ENCODE assay signal across 8 mouse cellular contexts in genomic region chr19:45783933-45784576, GRCm38 (mm10). TPM values are rescaled to one million over a fixed set of nuclear protein-coding genes. Genes with fewer than 3 reads are reported as not detected.
DNase-seq lines count a peak whose midpoint lies in the region; ATAC-seq and TF ChIP-seq lines count a peak whose summit lies in the region.

No protein-coding gene starts in this region.

- H3K4me2 ChIP-seq in heart, postnatal 0 days (ENCODE audit: low read depth, low read length), result peak overlapping the region; percentile 66

- TF ChIP-seq CTCF in heart, adult 2 months (IDR thresholded peaks at IDR 0.05), result no peak
- TF ChIP-seq CTCF in G1E (IDR thresholded peaks at IDR 0.05; ENCODE audit: low read depth, low read length), result no peak
- TF ChIP-seq CTCF in heart, postnatal 0 days (IDR thresholded peaks at IDR 0.05; ENCODE audit: low read depth), result no peak

- no peak; the same call in 1 of the 2 replicates for TF ChIP-seq POLR2A in heart, adult 2 months (IDR thresholded peaks at IDR 0.05; ENCODE audit: insufficient read depth, low read depth, low read length)

- H3K4me1 ChIP-seq in heart, adult 2 months (ENCODE audit: control insufficient read depth, insufficient read depth, low read length), result peaks cover 13% of the 10 kb centered on the region
- peaks cover 43% of the 10 kb centered on the region for H3K4me1 ChIP-seq in G1E (ENCODE audit: insufficient read depth, low read depth, low read length)
- peaks cover 19% of the 10 kb centered on the region; the same call in 1 of the 2 replicates for H3K4me1 ChIP-seq in heart, postnatal 0 days (ENCODE audit: control insufficient read depth, insufficient read depth)

- WGBS in heart, adult 2 months, result 29% methylated on average over 17 of the region's 17 CpGs
- 30% methylated on average over 17 of the region's 17 CpGs for WGBS in heart, postnatal 0 days

- TF ChIP-seq EP300 in heart, adult 2 months (IDR thresholded peaks at IDR 0.05; ENCODE audit: insufficient read depth, low read depth, low read length), result no peak
- no peak for TF ChIP-seq EP300 in heart, postnatal 0 days (IDR thresholded peaks at IDR 0.05; ENCODE audit: low read depth)

- peak overlapping the region; percentile 58 for H3K9ac ChIP-seq in heart, adult 2 months (ENCODE audit: low read depth, low read length)
- H3K9ac ChIP-seq in heart, postnatal 0 days (replicated peaks; ENCODE audit: low read depth, low read length), result no peak overlapping the region; the same call in 1 of the 2 replicates

- H3K27me3 ChIP-seq in heart, adult 2 months (ENCODE audit: control insufficient read depth, insufficient read depth, low read length), result no peaks in the 10 kb centered on the region
- H3K27me3 ChIP-seq in G1E (ENCODE audit: insufficient read depth, low read length), result no peaks in the 10 kb centered on the region
- no peaks in the 10 kb centered on the region for H3K27me3 ChIP-seq in heart, postnatal 0 days (ENCODE audit: control insufficient read depth, insufficient read depth, low read length)

- intact Hi-C loops in heart, adult 2 months (cut with DNase I), result loop anchor here (2.0 kb wide), 1 partner anchor 35 kb away; the partner anchor contains the start of gene Npm3
- intact Hi-C loops in heart, postnatal 14 days (cut with DNase I), result loop anchor here (2.0 kb wide), 1 partner anchor 35 kb away; the partner anchor contains the start of gene Npm3

- no peak for DNase-seq in heart, adult 2 months
- DNase-seq in heart, postnatal 14 days, result no peak
- no peak for DNase-seq in G1E (ENCODE audit: low spot score)
- DNase-seq in heart, postnatal 0 days (ENCODE audit: low spot score), result no peak
- peak; percentile 9 for DNase-seq in lung, postnatal 25 days (ENCODE audit: low spot score)
- DNase-seq in frontal cortex, postnatal 10 days (ENCODE audit: low spot score in 2 of 2), result no peak
- DNase-seq in gastrocnemius, adult 18-20 months (ENCODE audit: low spot score), result no peak
- no peak for DNase-seq in adrenal gland, adult 8-10 months

- H3K79me2 ChIP-seq in heart, adult 2 months (replicated peaks; ENCODE audit: control insufficient read depth, insufficient read depth, low read length), result peaks cover 7% of the 10 kb centered on the region

- H3K27ac ChIP-seq in heart, adult 2 months, result peak overlapping the region; percentile 89
- peak overlapping the region; percentile 73 for H3K27ac ChIP-seq in heart, postnatal 0 days (ENCODE audit: low read depth)

- H3K4me3 ChIP-seq in heart, adult 2 months, result peak overlapping the region; percentile 59
- H3K4me3 ChIP-seq in G1E (ENCODE audit: low read depth, low read length), result peak overlapping the region; percentile 97
- peak overlapping the region; percentile 89 for H3K4me3 ChIP-seq in heart, postnatal 0 days (ENCODE audit: low read depth, low read length)

- peaks cover 21% of the 10 kb centered on the region for H3K36me3 ChIP-seq in heart, adult 2 months (ENCODE audit: control insufficient read depth, insufficient read depth, low read length)
- H3K36me3 ChIP-seq in G1E (replicated peaks), result peaks cover 25% of the 10 kb centered on the region
- peaks cover 10% of the 10 kb centered on the region; the same call in 1 of the 2 replicates for H3K36me3 ChIP-seq in heart, postnatal 0 days (replicated peaks; ENCODE audit: control insufficient read depth, insufficient read depth, low read length)

- no peak for ATAC-seq in G1E (ENCODE audit: extremely low read depth, insufficient number of reproducible peaks, low FRiP score, poor library complexity, severe bottlenecking)
- peak; percentile 1; the same call in 1 of the 2 replicates for ATAC-seq in heart, postnatal 0 days (ENCODE audit: insufficient read depth, low read depth)

- H3K9me3 ChIP-seq in G1E (replicated peaks), result no peaks in the 10 kb centered on the region
- no peaks in the 10 kb centered on the region for H3K9me3 ChIP-seq in heart, postnatal 0 days (replicated peaks; ENCODE audit: control insufficient read depth, low read length)

RNA-seq across cellular contexts. Expression of gene Mgea5, which starts 0.4 kb away (rescaled TPM):
- total RNA-seq in heart, adult 2 months (2021), result 10 to 100 TPM; 70.8 to 81.9 TPM
- polyA plus RNA-seq in heart, adult 2 months (2012; rRNA removed), result 22.4 and 49.3 TPM in 2 replicates
- 10 to 100 TPM; 65.7 TPM for total RNA-seq in heart, postnatal 14 days (2021)
- total RNA-seq in G1E (2014; fragmentation: Nextera tagmentation) (175 and 192 TPM in 2 replicates), G1E (2017) (247 and 283 TPM in 2 replicates)
- 66.4 and 74.3 TPM in 2 replicates for polyA plus RNA-seq in G1E (2012)
- total RNA-seq in heart, postnatal 0 days (2014; rRNA removed; ENCODE audit: low replicate concordance), result 75.8 and 84.5 TPM in 2 replicates
- polyA plus RNA-seq in heart, postnatal 0 days (2015; fragmentation: Nextera tagmentation; extraction: Ambion mirVana), result 19.9 and 21.1 TPM in 2 replicates
- 10 to 100 TPM; 32.1 to 39.9 TPM for total RNA-seq in gastrocnemius, adult 18-20 months (2021)
- total RNA-seq in adrenal gland, adult 8-10 months (2022), result 10 to 100 TPM; 67.3 to 95.3 (median 84.0) TPM

RNA-seq across cellular contexts. Expression of gene Kcnip2, which starts 31.8 kb away (rescaled TPM):
- 100 to 1,000 TPM; 174 to 203 TPM for total RNA-seq in heart, adult 2 months (2021)
- 216 and 276 TPM in 2 replicates for polyA plus RNA-seq in heart, adult 2 months (2012; rRNA removed)
- 100 to 1,000 TPM; 149 to 164 TPM for total RNA-seq in heart, postnatal 14 days (2021)
- total RNA-seq in G1E (2014; fragmentation: Nextera tagmentation) (not detected in 2 replicates), G1E (2017) (0.05 TPM in 1 of 2 replicates, not detected in the other)
- not detected in 2 replicates for polyA plus RNA-seq in G1E (2012)
- 81.7 and 90.6 TPM in 2 replicates for total RNA-seq in heart, postnatal 0 days (2014; rRNA removed; ENCODE audit: low replicate concordance)
- 41.8 and 44.5 TPM in 2 replicates for polyA plus RNA-seq in heart, postnatal 0 days (2015; fragmentation: Nextera tagmentation; extraction: Ambion mirVana)
- under 1 TPM; 0.21 to 0.62 TPM for total RNA-seq in gastrocnemius, adult 18-20 months (2021)
- 1 to 10 TPM in 1 of 4 experiments, under 1 TPM in 3; 0.45 to 2.0 (median 0.61) TPM for total RNA-seq in adrenal gland, adult 8-10 months (2022)

RNA-seq across cellular contexts. Expression of gene Npm3, which starts 34.7 kb away (rescaled TPM):
- total RNA-seq in heart, adult 2 months (2021), result 10 to 100 TPM; 15.6 to 15.7 TPM
- 25.2 and 28.0 TPM in 2 replicates for polyA plus RNA-seq in heart, adult 2 months (2012; rRNA removed)
- total RNA-seq in heart, postnatal 14 days (2021), result 10 to 100 TPM; 13.0 to 18.9 TPM
- total RNA-seq in G1E (2014; fragmentation: Nextera tagmentation) (66.5 and 68.4 TPM in 2 replicates), G1E (2017) (61.5 and 78.8 TPM in 2 replicates)
- 164 and 170 TPM in 2 replicates for polyA plus RNA-seq in G1E (2012)
- 38.2 and 43.3 TPM in 2 replicates for total RNA-seq in heart, postnatal 0 days (2014; rRNA removed; ENCODE audit: low replicate concordance)
- 7.6 TPM in 2 replicates for polyA plus RNA-seq in heart, postnatal 0 days (2015; fragmentation: Nextera tagmentation; extraction: Ambion mirVana)
- 10 to 100 TPM; 10.1 to 11.0 TPM for total RNA-seq in gastrocnemius, adult 18-20 months (2021)
- 10 to 100 TPM; 26.4 to 35.4 (median 29.2) TPM for total RNA-seq in adrenal gland, adult 8-10 months (2022)

RNA-seq across cellular contexts. Expression of gene Fgf8, which starts 41.3 kb away (rescaled TPM):
- not detected for total RNA-seq in heart, adult 2 months (2021)
- polyA plus RNA-seq in heart, adult 2 months (2012; rRNA removed), result not detected in 2 replicates
- total RNA-seq in heart, postnatal 14 days (2021), result not detected
- total RNA-seq in G1E (2014; fragmentation: Nextera tagmentation) (not detected in 2 replicates), G1E (2017) (not detected in 2 replicates)
- not detected in 2 replicates for polyA plus RNA-seq in G1E (2012)
- not detected in 2 replicates for total RNA-seq in heart, postnatal 0 days (2014; rRNA removed; ENCODE audit: low replicate concordance)
- polyA plus RNA-seq in heart, postnatal 0 days (2015; fragmentation: Nextera tagmentation; extraction: Ambion mirVana), result not detected in 2 replicates
- total RNA-seq in gastrocnemius, adult 18-20 months (2021), result not detected
- total RNA-seq in adrenal gland, adult 8-10 months (2022), result not detected

Comparison
In these comparisons a context has a peak if more than half of its experiments do, and no peak if none do; other contexts are left out.
1. RNA of gene Kcnip2, which starts 31.8 kb away (total RNA-seq): 174 to 203 TPM in heart, adult 2 months, 149 to 164 TPM in heart, postnatal 14 days and 81.7 to 90.6 TPM in heart, postnatal 0 days; 0.45 to 2.0 TPM in adrenal gland, adult 8-10 months, 0.21 to 0.62 TPM in gastrocnemius, adult 18-20 months and 0.05 TPM in G1E; every median in the first group is over 10 times any median in the second.
2. Peak in every context shown above with its lines, with median percentiles within 50 percentile points of each other: H3K4me3 ChIP-seq.